Mouse (Mus musculus): ENCODE results near the gene Hist2h2ab.
"Not testable (repeated sequence)": the region's sequence is repeated elsewhere in the genome, so short reads cannot be mapped to it uniquely, and the experiment has no call there.

Gene Hist2h2ab

GRCm38 (mm10) chr3:96219661-96220130 is at the start of gene Hist2h2ab, which contains the start of gene Bola1:
TSS of gene Hist2h2ab (plus strand) at chr3:96219865.
TSS of gene Bola1 (minus strand) at chr3:96219709.
- peak; percentile 83 to 87 for DNase-seq (ENCODE audit: low spot score in 2 of 2)

- DNase-seq (ENCODE audit: low spot score in 2 of 2) = no peak
Measured at GRCm38 (mm10) chr3:96170276-96170675, 49.4 kb upstream of the Hist2h2ab start.

GRCm38 (mm10) chr3:96170976-96171545 is 48.6 kb upstream of the Hist2h2ab start:
- DNase-seq (ENCODE audit: low spot score in 2 of 2) = no peak

GRCm38 (mm10) chr3:96171583-96172196 is 48.0 kb upstream of the Hist2h2ab start:
- DNase-seq (ENCODE audit: low spot score in 2 of 2) = peak in 1 of 2 experiments; percentile 46

- peak; percentile 70 to 85 for DNase-seq (ENCODE audit: low spot score in 2 of 2)
Measured at GRCm38 (mm10) chr3:96172197-96173178, 47.2 kb upstream of the Hist2h2ab start, which contains the start of gene Sf3b4. TSS of gene Sf3b4 (plus strand) at chr3:96172332.

- DNase-seq (ENCODE audit: low spot score in 2 of 2) = no peak
Measured at GRCm38 (mm10) chr3:96173185-96173584, 46.5 kb upstream of the Hist2h2ab start.

- DNase-seq (ENCODE audit: low spot score in 2 of 2) = not testable (repeated sequence)
Measured at GRCm38 (mm10) chr3:96174042-96174441, 45.6 kb upstream of the Hist2h2ab start.

- no peak for DNase-seq (ENCODE audit: low spot score in 2 of 2)
Measured at GRCm38 (mm10) chr3:96175251-96175650, 44.4 kb upstream of the Hist2h2ab start.

GRCm38 (mm10) chr3:96178427-96178826 is 41.2 kb upstream of the Hist2h2ab start:
- DNase-seq (ENCODE audit: low spot score in 2 of 2) = no peak

- no peak for DNase-seq (ENCODE audit: low spot score in 2 of 2)
Measured at GRCm38 (mm10) chr3:96178902-96179301, 40.8 kb upstream of the Hist2h2ab start.

- DNase-seq (ENCODE audit: low spot score in 2 of 2) = no peak
Measured at GRCm38 (mm10) chr3:96179531-96179930, 40.1 kb upstream of the Hist2h2ab start.

GRCm38 (mm10) chr3:96180727-96181477 is 38.8 kb upstream of the Hist2h2ab start, which contains the start of gene Sv2a:
TSS of gene Sv2a (plus strand) at chr3:96181151.
- peak in 1 of 2 experiments; percentile 72 for DNase-seq (ENCODE audit: low spot score in 2 of 2)

- peak in 1 of 2 experiments; percentile 47 for DNase-seq (ENCODE audit: low spot score in 2 of 2)
Measured at GRCm38 (mm10) chr3:96181510-96182381, 37.9 kb upstream of the Hist2h2ab start.

GRCm38 (mm10) chr3:96182382-96182776 is 37.3 kb upstream of the Hist2h2ab start:
- DNase-seq (ENCODE audit: low spot score in 2 of 2) = peak in 1 of 2 experiments; percentile 48

- no peak for DNase-seq (ENCODE audit: low spot score in 2 of 2)
Measured at GRCm38 (mm10) chr3:96192977-96193376, 26.7 kb upstream of the Hist2h2ab start.

- no peak for DNase-seq (ENCODE audit: low spot score in 2 of 2)
Measured at GRCm38 (mm10) chr3:96194966-96195365, 24.7 kb upstream of the Hist2h2ab start.

- DNase-seq (ENCODE audit: low spot score in 2 of 2) = no peak
Measured at GRCm38 (mm10) chr3:96195616-96196313, 23.9 kb upstream of the Hist2h2ab start.

- DNase-seq (ENCODE audit: low spot score in 2 of 2) = no peak
Measured at GRCm38 (mm10) chr3:96196437-96197128, 23.1 kb upstream of the Hist2h2ab start.

All from left cerebral cortex, adult 9 months (tissue).